Mouse (Mus musculus) adipocyte (in vitro differentiated cells): ENCODE measurements around the gene Wdr34.
"Not testable (repeated sequence)": the region's sequence is repeated elsewhere in the genome, so short reads cannot be mapped to it uniquely, and the experiment has no call there.

Source experiments
- DNase-seq: peaks from one replicate; pipeline ENCODE4 v3.0.0-alpha.2; 2016; ENCODE audit warnings: low spot score

Wdr34 gene

GRCm38 (mm10) chr2:30066046-30066901, 17.6 kb upstream of the Wdr34 start:
- DNase-seq, result peak; percentile 87

GRCm38 (mm10) chr2:30064298-30064697, 15.6 kb upstream of the Wdr34 start:
- DNase-seq, result no peak

- DNase-seq, result no peak
Observed at GRCm38 (mm10) chr2:30063791-30064190, 15.1 kb upstream of the Wdr34 start.

GRCm38 (mm10) chr2:30063235-30063634, 14.6 kb upstream of the Wdr34 start:
- no peak for DNase-seq

GRCm38 (mm10) chr2:30062249-30063093, 13.8 kb upstream of the Wdr34 start:
- peak; percentile 69 for DNase-seq

GRCm38 (mm10) chr2:30061215-30062166, 12.8 kb upstream of the Wdr34 start:
- DNase-seq, result peak; percentile 82

GRCm38 (mm10) chr2:30058418-30058817, 9.7 kb upstream of the Wdr34 start:
- DNase-seq, result no peak

GRCm38 (mm10) chr2:30057223-30057904, 8.7 kb upstream of the Wdr34 start, which contains the start of gene Set:
Gene Set, plus strand, starts transcription at chr2:30057378.
- DNase-seq, result no peak

- DNase-seq, result no peak
Observed at GRCm38 (mm10) chr2:30056736-30057135, 8.1 kb upstream of the Wdr34 start.

- DNase-seq, result not testable (repeated sequence)
Observed at GRCm38 (mm10) chr2:30055310-30055709, 6.6 kb upstream of the Wdr34 start.

- DNase-seq, result no peak
Observed at GRCm38 (mm10) chr2:30051992-30052761, 3.5 kb upstream of the Wdr34 start.

- DNase-seq, result no peak
Observed at GRCm38 (mm10) chr2:30049831-30050230, 1.1 kb upstream of the Wdr34 start.

GRCm38 (mm10) chr2:30048101-30048501, 580 bp downstream of the Wdr34 start:
- DNase-seq, result no peak

- DNase-seq, result no peak
Observed at GRCm38 (mm10) chr2:30047127-30047526, 1.6 kb downstream of the Wdr34 start.

- no peak for DNase-seq
Observed at GRCm38 (mm10) chr2:30044550-30044949, 4.1 kb downstream of the Wdr34 start.

GRCm38 (mm10) chr2:30042445-30042844, 6.2 kb downstream of the Wdr34 start:
- peak; percentile 76 for DNase-seq

- no peak for DNase-seq
Observed at GRCm38 (mm10) chr2:30039687-30040086, 9.0 kb downstream of the Wdr34 start.

GRCm38 (mm10) chr2:30038370-30038769, 10.3 kb downstream of the Wdr34 start:
- DNase-seq, result no peak

GRCm38 (mm10) chr2:30037762-30038161, 10.9 kb downstream of the Wdr34 start:
- DNase-seq, result no peak

GRCm38 (mm10) chr2:30032957-30033356, 15.7 kb downstream of the Wdr34 start:
- DNase-seq, result no peak
